Comparison of ENCODE assay signal across 12 mouse cellular contexts in the genomic region with DNA sequence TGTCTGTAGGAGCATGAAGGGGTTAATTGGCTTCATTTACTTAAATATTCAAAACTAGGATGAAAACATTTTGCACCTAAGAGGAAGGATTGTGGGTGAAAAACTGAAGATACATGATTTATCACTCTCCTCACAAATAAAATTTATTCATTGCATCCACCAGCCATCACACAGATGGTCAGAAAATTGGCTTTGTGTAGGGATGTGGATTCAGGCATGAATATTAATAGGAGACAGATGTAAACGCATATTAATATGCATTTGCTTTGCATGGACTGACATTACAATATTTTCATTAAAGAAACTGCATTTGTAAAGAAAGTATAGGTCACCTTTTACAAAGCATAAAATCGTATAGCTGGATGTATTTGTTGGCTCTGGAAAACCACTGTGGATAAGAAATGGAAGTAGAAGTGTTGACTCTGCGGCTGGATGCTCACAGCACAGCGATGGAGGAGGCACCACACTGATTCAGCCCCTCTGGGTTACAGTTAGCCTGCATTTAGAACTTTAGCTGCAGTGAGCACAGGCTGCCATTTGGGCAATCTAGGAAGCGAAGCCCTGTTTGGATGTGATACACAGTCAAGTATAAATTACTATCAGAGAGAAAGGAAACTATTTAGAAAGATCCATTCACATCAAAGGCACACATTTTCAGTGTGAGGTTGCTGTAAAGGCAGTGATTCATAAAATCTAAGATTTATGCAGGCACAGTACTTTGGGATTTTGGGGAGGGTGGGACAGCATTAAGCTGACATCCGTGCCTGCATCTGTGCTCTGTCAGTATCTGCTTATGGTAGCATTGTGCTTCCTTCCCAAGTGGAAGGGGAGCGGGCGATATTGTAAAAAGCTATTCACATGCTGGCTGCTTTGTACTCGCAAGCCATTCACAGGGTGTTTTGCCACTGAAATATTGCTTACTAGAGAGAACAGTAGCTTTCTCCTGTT.
DNase-seq lines count a peak whose midpoint lies in the region; ATAC-seq and TF ChIP-seq lines count a peak whose summit lies in the region.
"Had no signal": no experiment of that assay in that cellular context is flagged by ENCODE, and none has a peak within 500 bp of the region (broad histone marks: within the 10 kb centered on the region; RNA-seq: fewer than 3 reads in every experiment).

No protein-coding gene starts in this region.

- H3K4me2 ChIP-seq in forebrain, embryonic 14.5 days (ENCODE audit: low read length): peak overlapping the region; percentile 10; the same call in 1 of the 2 replicates
- peak overlapping the region; percentile 41 for H3K4me2 ChIP-seq in hindbrain, embryonic 16.5 days (ENCODE audit: low read length)
- no peak overlapping the region for H3K4me2 ChIP-seq in midbrain, postnatal 0 days (ENCODE audit: low read depth, low read length, poor library complexity, severe bottlenecking)

- peak; percentile 4 for DNase-seq in left cerebral cortex, postnatal 14 days (ENCODE audit: low spot score in 2 of 2)
- DNase-seq in left cerebral cortex, adult 11 months (ENCODE audit: low spot score): no peak
- peak; percentile 58 for DNase-seq in forebrain, embryonic 14.5 days (ENCODE audit: low spot score)
- peak; percentile 53 for DNase-seq in midbrain, postnatal 0 days (ENCODE audit: low spot score)
- no peak for DNase-seq in lung, postnatal 36 days
- no peak for DNase-seq in spleen, postnatal 14 days (ENCODE audit: low spot score in 2 of 2)
- DNase-seq in heart, postnatal 10 days: no peak
- DNase-seq: heart, adult 2 months; lung, postnatal 4 days had no signal

- no peak for TF ChIP-seq CTCF in midbrain, postnatal 0 days (IDR thresholded peaks at IDR 0.05)

- WGBS in forebrain, embryonic 14.5 days: 50% methylated on average over 9 of the region's 9 CpGs
- WGBS in hindbrain, embryonic 16.5 days: 38% methylated on average over 9 of the region's 9 CpGs
- 27% methylated on average over 9 of the region's 9 CpGs for WGBS in midbrain, postnatal 0 days

- H3K9ac ChIP-seq in forebrain, embryonic 14.5 days (ENCODE audit: low read length): no peak overlapping the region
- H3K9ac ChIP-seq in hindbrain, embryonic 16.5 days (ENCODE audit: low read depth, low read length): peak overlapping the region; percentile 38; the same call in 1 of the 2 replicates
- H3K9ac ChIP-seq in midbrain, postnatal 0 days (replicated peaks; ENCODE audit: low read length, poor library complexity, severe bottlenecking): no peak overlapping the region
- H3K9ac ChIP-seq: liver, embryonic 14.5 days had no signal

- H3K27me3 ChIP-seq in forebrain, embryonic 14.5 days (replicated peaks; ENCODE audit: control insufficient read depth, insufficient read depth, low read length): no peaks in the 10 kb centered on the region
- H3K27me3 ChIP-seq in hindbrain, embryonic 16.5 days (replicated peaks; ENCODE audit: control insufficient read depth, insufficient read depth, low read length): no peaks in the 10 kb centered on the region
- H3K27me3 ChIP-seq in midbrain, postnatal 0 days (ENCODE audit: insufficient read depth, low read length): no peaks in the 10 kb centered on the region

- H3K36me3 ChIP-seq in forebrain, embryonic 14.5 days (ENCODE audit: control insufficient read depth, insufficient read depth, low read length): no peaks in the 10 kb centered on the region
- H3K36me3 ChIP-seq in hindbrain, embryonic 16.5 days (ENCODE audit: control insufficient read depth, insufficient read depth, low read length): no peaks in the 10 kb centered on the region
- H3K36me3 ChIP-seq in midbrain, postnatal 0 days (ENCODE audit: insufficient read depth, low read length): no peaks in the 10 kb centered on the region

- no peak overlapping the region for H3K4me3 ChIP-seq in forebrain, embryonic 14.5 days (ENCODE audit: low read depth, low read length)
- no peak overlapping the region for H3K4me3 ChIP-seq in hindbrain, embryonic 16.5 days (ENCODE audit: low read length)
- H3K4me3 ChIP-seq in midbrain, postnatal 0 days (ENCODE audit: low read depth, low read length): no peak overlapping the region
- H3K4me3 ChIP-seq: heart, adult 2 months had no signal

- 0 out of 2 replicates have a peak, but pooled peaks cover 2% of the 10 kb centered on the region for H3K4me1 ChIP-seq in forebrain, embryonic 14.5 days (ENCODE audit: control insufficient read depth, insufficient read depth, low read length)
- peaks cover 13% of the 10 kb centered on the region for H3K4me1 ChIP-seq in hindbrain, embryonic 16.5 days (ENCODE audit: control insufficient read depth, insufficient read depth, low read depth, low read length)
- H3K4me1 ChIP-seq in midbrain, postnatal 0 days (ENCODE audit: insufficient read depth, low read length): no peaks in the 10 kb centered on the region

- peak overlapping the region; percentile 76 for H3K27ac ChIP-seq in forebrain, embryonic 14.5 days (ENCODE audit: low read depth, low read length)
- peak overlapping the region; percentile 69 for H3K27ac ChIP-seq in hindbrain, embryonic 16.5 days (ENCODE audit: low read depth, low read length)
- peak overlapping the region; percentile 43; the same call in 1 of the 2 replicates for H3K27ac ChIP-seq in midbrain, postnatal 0 days (ENCODE audit: low read depth, low read length)
- H3K27ac ChIP-seq: heart, adult 2 months; kidney, postnatal 0 days; liver, embryonic 14.5 days had no signal

- H3K9me3 ChIP-seq in forebrain, embryonic 14.5 days (replicated peaks; ENCODE audit: control insufficient read depth, low read length): no peaks in the 10 kb centered on the region
- H3K9me3 ChIP-seq in hindbrain, embryonic 16.5 days (ENCODE audit: control insufficient read depth, low read length): no peaks in the 10 kb centered on the region
- no peaks in the 10 kb centered on the region for H3K9me3 ChIP-seq in midbrain, postnatal 0 days (ENCODE audit: low read length)

- ATAC-seq in forebrain, embryonic 14.5 days: peak; percentile 80
- ATAC-seq in hindbrain, embryonic 16.5 days: peak; percentile 85
- peak; percentile 23; the same call in 1 of the 2 replicates for ATAC-seq in midbrain, postnatal 0 days (ENCODE audit: low FRiP score)

- intact Hi-C loops in left cerebral cortex, postnatal 14 days (cut with DNase I): no loop called here
- intact Hi-C loops in heart, postnatal 10 days (cut with DNase I): no loop called here

Comparison
In these comparisons a context has a peak if more than half of its experiments do, and no peak if none do; other contexts are left out.
1. DNase-seq: peak in left cerebral cortex, postnatal 14 days (2 of 2), forebrain, embryonic 14.5 days (single experiment) and midbrain, postnatal 0 days (single experiment); none in left cerebral cortex, adult 11 months (single experiment), lung, postnatal 36 days (single experiment), spleen, postnatal 14 days (0 of 2) and heart, postnatal 10 days (0 of 2).
2. ATAC-seq: peak in every context shown above with its lines; median percentile 85 in hindbrain, embryonic 16.5 days; 80 in forebrain, embryonic 14.5 days; 23 in midbrain, postnatal 0 days.
3. Peak in every context shown above with its lines, with median percentiles within 50 percentile points of each other: H3K27ac ChIP-seq.